Mouse (Mus musculus) gastrocnemius, adult 2 months (tissue): ENCODE data around the gene Pip4p1. TPM values are rescaled to one million over a fixed set of nuclear protein-coding genes. Genes with fewer than 3 reads are reported as not detected.
A peak's percentile ranks its signal among the peaks of the same experiment; 100 is the strongest.
"Not testable (repeated sequence)": the region's sequence is repeated elsewhere in the genome, so short reads cannot be mapped to it uniquely, and the experiment has no call there.

Experiments used
- DNase-seq: peaks from one replicate; pipeline ENCODE4 v3.0.0; 2022
- H3K27ac ChIP-seq: fragments of 200-600 bp; 2 replicates; pipeline ENCODE4 v1.8.1; 2022; ENCODE audit warnings: mild to moderate bottlenecking
- H3K4me3 ChIP-seq: fragments of 200-600 bp; 2 replicates; pipeline ENCODE4 v1.8.1; 2022; ENCODE audit warnings: mild to moderate bottlenecking, moderate library complexity
- CTCF ChIP-seq: fragments of 200-600 bp; IDR thresholded peaks from 2 replicates; pipeline ENCODE4 v1.8.1; 2022; ENCODE audit warnings: antibody characterized with exemption, mild to moderate bottlenecking, moderate library complexity
- intact Hi-C: fragments of 180-260 bp; cut with DNase I; formaldehyde crosslinking; loops from one replicate; pipeline ENCODE4 v1.15.1; 2025
- total RNA-seq, 2 experiments: library from RNA; stranded (reverse); gene quantifications; 2 replicates each; pipeline ENCODE4 v1.2.3; 2021

The Pip4p1 gene
- total RNA-seq, 2 experiments from 2014 or later: 16.2 to 16.6 TPM

DNA sequence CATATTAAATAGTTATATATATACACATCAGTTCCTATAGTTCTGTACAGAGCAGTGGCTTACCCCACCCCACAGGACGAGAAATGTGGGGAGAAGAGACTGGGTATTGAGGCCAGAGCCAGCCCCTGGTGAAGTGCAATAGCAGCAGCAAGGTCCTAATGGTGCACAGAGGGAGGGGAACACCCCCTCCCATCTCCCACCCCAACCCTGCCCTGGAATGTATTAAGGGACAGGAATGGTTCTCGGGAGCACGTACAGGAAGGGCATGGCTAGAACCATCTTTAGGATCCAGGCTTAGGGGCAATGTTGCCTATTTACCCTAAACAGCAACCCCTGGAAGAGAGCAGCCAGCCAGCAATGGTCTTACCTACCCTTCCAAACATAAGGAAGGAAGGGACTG is 3.3 kb downstream of the Pip4p1 start:
- Histone ChIP-seq H3K27ac (no peak overlapping the region; the same call in 1 of the 2 replicates), H3K4me3 (no peak overlapping the region)
- no peak for DNase-seq
- intact Hi-C loops: no loop called here
- no peak for TF ChIP-seq CTCF

- DNase-seq: no peak
- Histone ChIP-seq H3K27ac (peak overlapping the region; percentile 94), H3K4me3 (peak overlapping the region; percentile 84)
- intact Hi-C loops: loop anchor here (2.0 kb wide), 1 partner anchor 29 kb away; the partner anchor contains the start of gene Klhl33
- TF ChIP-seq CTCF: no peak
Measured at GRCm38 (mm10) chr14:50925111-50925920, 5.3 kb downstream of the Pip4p1 start.

- Histone ChIP-seq H3K4me3 (peak within 1 kb of the TSS; percentile 84), H3K27ac (peak within 1 kb of the TSS; percentile 94)
- intact Hi-C loops: loop anchor here (2.0 kb wide), 1 partner anchor 28 kb away; the partner anchor contains the start of gene Klhl33
- DNase-seq: peak; percentile 96
- no peak for TF ChIP-seq CTCF
Measured at GRCm38 (mm10) chr14:50924281-50925064, 6.2 kb downstream of the Pip4p1 start, which contains the start of the genes Osgep and Apex1. Gene Osgep, minus strand, starts transcription at chr14:50924893. Gene Apex1, plus strand, starts transcription at chr14:50924968.

GRCm38 (mm10) chr14:50923437-50923836 is 7.2 kb downstream of the Pip4p1 start:
- DNase-seq, intact Hi-C loops: not testable (repeated sequence)
- H3K4me3 ChIP-seq: peak overlapping the region; percentile 84
- H3K27ac ChIP-seq: peak overlapping the region; percentile 94

- intact Hi-C loops: no loop called here
- DNase-seq: no peak
- H3K4me3 ChIP-seq: no peak overlapping the region
- H3K27ac ChIP-seq: no peak overlapping the region
- TF ChIP-seq CTCF: no peak
Measured at GRCm38 (mm10) chr14:50911356-50911755, 19.3 kb downstream of the Pip4p1 start.

GRCm38 (mm10) chr14:50908126-50908525 is 22.5 kb downstream of the Pip4p1 start:
- TF ChIP-seq CTCF: no peak
- intact Hi-C loops: no loop called here
- no peak overlapping the region for H3K27ac ChIP-seq
- H3K4me3 ChIP-seq: no peak overlapping the region
- DNase-seq: no peak

- DNase-seq, H3K4me3 ChIP-seq, H3K27ac ChIP-seq, intact Hi-C loops: not testable (repeated sequence)
Measured at GRCm38 (mm10) chr14:50905327-50905726, 25.3 kb downstream of the Pip4p1 start.

- H3K4me3 ChIP-seq: no peak overlapping the region
- no peak overlapping the region for H3K27ac ChIP-seq
- TF ChIP-seq CTCF: no peak; the same call in 1 of the 2 replicates
- no peak for DNase-seq
- intact Hi-C loops: no loop called here
Measured at GRCm38 (mm10) chr14:50904828-50905129, 25.9 kb downstream of the Pip4p1 start.

- intact Hi-C loops: no loop called here
- H3K27ac ChIP-seq: peak overlapping the region; percentile 71
- peak; percentile 63 for DNase-seq
- H3K4me3 ChIP-seq: peak overlapping the region; percentile 63
- TF ChIP-seq CTCF: peak; percentile 46
Measured at GRCm38 (mm10) chr14:50903973-50904827, 26.5 kb downstream of the Pip4p1 start.

DNA sequence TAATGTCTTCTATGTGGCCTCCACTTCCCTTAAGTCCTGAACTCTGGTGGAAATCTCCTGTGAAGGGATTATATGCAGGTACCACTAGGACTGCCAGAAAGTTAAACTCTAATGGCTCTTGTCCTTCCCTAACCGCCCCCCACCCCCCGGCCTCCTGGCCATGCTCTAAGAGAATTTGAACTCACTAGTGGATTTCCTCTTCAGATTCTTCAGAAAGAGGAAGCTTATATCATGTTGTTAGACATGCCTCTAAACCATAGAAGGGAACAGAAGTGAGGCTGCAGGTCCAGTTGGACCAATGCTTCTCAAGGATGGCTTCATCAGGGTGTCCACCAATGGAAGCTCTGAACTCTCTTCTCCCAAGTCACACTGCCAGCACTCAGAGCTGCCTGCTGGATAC is 32.7 kb downstream of the Pip4p1 start:
- intact Hi-C loops: loop anchor here (2.0 to 10.0 kb wide), 2 partner anchors 27 to 167 kb away; partner anchors contain the start of genes Apex1 and Osgep
- peak overlapping the region; percentile 98 for H3K27ac ChIP-seq
- not testable (repeated sequence) for H3K4me3 ChIP-seq, DNase-seq

DNA sequence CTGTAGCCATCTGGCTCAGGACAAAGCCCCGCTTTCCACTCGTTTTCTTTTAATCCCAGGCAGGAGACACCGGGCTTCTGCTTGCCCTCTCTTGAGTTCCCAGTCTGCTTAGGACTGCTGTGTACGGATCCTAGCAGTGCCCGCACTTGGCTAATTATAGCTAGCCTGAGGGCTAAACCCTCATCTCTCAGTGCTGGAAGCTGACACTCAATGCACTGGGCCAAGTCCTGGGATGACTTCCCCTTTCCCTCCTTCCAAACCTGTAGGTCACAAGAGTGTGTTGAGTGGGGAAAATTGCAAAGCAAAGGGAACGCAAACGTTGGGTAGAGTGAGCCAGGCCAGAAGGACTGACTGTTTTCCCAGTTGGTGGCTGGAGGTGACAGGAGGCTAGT is 33.3 kb downstream of the Pip4p1 start, which contains the start of gene Klhl33:
TSS of gene Klhl33 (minus strand) at position 134 of the 392 bp plus-strand sequence.
- DNase-seq: peak; percentile 78
- Histone ChIP-seq H3K27ac (peak within 1 kb of the TSS; percentile 98), H3K4me3 (peak within 1 kb of the TSS; percentile 85)
- intact Hi-C loops: loop anchor here (2.0 to 10.0 kb wide), 2 partner anchors 27 to 167 kb away; partner anchors contain the start of genes Apex1 and Osgep
- no peak for TF ChIP-seq CTCF
